Mouse (Mus musculus) adipocyte (in vitro differentiated cells): ENCODE measurements at regions not wholly inside any gene's neighbourhood (a gene's known extent, or its start where the extent isn't known, plus 50 kb on each side); places are given as distances from the start of the nearest gene placed in this dataset.
A peak's percentile ranks its signal among the peaks of the same experiment; 100 is the strongest.
"Not testable (repeated sequence)": the region's sequence is repeated elsewhere in the genome, so short reads cannot be mapped to it uniquely, and the experiment has no call there.

ENCODE experiments used
- DNase-seq: peaks from one replicate; pipeline ENCODE4 v3.0.0-alpha.2; 2016; ENCODE audit warnings: low spot score

DNA sequence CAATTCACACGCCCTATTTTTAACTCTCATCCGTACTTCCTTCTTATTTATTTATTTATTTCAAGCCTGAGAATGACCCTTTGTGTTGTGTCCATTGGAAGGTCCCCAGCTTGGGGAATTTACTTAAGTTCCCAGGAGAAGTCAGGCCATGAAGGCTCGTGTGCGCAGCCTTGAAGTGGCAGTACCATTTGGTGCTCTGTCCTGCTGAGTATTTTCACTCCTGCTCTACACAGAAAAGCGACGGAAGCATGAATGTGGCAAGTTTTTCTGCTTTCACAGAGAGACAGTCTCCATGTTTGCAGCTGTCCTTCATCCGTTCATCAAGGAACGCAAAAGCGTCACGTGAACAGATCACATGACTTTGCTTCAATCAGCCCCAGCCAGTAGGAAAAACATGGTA is 610.2 kb upstream of the Clint1 start:
- DNase-seq: no peak

DNA sequence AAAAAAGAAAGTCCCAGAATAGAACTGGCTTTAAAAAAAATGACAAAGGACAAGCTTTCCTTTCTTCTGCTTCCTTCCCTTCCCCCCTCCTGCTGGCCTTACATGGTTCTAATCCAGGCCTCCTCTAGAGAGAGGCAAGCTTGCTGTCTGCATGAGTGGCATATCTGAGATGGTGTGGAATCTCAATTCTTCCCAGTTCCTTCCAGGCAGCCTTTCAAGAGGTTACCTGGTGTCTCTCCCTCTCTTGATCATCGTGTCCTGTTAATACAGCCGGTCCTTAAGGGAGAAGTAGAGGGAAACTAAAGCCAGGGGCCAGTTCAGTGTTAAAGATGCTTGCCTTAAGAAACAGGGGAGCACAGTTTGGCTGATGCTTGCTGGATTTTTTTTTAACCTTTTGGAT is 607.1 kb upstream of the Clint1 start:
- no peak for DNase-seq

DNA sequence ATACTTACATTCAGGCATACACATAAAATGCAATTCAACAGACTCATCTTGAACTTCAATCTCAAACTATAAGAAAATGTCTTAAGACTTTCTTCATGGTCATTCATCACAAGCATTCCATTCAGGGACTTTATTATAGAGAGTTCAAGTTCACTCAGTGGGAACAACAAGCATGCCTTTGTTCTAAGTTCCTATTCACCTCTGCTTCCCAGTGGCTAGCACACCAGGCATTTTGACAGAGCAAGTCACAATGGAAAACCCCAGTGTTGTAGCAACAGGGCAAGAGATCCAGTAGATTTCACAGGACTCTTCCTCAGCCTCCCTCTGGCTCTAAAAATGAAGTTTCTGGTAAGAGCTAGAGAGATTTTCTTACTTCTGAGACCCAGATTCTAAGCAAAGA is 595.8 kb upstream of the Clint1 start:
- no peak for DNase-seq

DNA sequence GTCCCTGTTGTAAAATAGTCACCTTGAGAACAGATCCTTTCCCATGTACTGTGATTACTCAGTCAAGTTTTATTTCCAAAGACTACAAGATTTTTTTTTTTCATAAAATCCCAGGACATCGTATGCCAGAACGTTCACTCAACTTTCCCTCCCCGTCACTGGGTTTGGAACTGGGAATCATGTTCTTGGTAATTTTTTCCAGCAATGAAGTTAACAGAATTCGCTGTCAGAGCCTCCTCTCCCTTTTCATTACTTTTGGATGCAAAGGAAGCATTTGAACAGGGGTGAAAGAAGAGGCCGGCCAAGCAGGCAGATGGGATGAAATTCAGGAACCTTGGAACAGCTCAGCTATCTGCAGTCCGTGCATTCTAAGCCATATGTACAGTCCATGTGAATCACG is 589.7 kb upstream of the Clint1 start:
- no peak for DNase-seq

DNA sequence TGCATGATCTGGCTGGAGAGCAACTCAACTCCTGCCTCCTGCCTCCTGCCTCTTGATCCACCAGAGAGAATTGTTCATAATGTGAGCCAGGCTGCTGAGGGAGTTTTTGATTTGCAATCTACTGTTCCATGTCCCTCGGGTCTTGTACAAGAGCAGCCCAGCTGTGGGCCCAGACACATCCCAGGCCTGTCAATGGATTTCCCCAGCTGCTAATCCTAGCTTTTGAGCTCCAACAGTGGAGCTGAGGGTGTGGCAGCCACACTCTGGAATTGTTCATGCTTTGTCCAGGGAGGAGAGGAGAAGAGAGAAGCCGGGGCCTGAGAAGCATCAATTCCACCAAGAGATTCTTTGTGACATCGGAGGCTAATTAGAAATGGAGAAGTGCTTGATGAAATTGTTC is 587.9 kb upstream of the Clint1 start:
- peak; percentile 30 for DNase-seq

DNA sequence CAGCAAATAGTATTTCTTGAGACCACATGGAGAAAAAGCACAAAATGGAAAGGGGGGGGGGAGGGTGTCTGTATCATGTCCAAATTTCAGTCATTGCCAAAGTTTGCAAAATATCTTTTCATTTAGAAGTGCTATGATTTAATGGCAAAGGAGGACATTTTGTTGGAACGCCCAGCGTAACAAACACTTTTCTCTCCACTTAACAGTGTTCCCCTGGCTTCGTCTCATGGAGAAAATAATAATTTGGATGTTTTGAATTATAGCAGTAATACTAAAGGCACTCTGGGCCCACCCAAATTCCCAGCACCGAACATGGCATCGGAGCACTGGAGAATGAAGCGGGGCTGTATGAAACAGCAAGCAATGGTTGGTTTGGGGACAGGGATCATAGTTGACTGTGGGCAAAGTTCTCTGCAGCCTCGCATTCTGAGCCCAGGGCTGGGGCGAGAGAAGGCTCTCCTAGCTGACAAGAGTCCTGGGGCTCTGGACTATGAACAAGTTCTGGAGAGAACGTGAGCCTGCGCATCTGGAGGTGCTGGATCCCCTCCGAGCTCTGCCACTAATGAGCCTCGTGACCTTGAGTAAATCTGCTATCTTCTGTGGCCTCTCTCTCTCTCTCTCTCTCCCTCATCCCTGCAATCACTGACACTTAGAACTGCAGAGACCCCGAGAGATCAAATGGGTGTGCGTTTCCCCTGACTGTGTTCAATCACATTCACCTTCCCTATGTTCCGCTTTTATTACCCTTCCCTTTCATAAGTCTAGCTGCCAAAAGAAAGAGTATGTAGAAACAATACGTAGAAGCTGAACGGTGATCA is 586.5 kb upstream of the Clint1 start:
- peak; percentile 61 for DNase-seq

DNA sequence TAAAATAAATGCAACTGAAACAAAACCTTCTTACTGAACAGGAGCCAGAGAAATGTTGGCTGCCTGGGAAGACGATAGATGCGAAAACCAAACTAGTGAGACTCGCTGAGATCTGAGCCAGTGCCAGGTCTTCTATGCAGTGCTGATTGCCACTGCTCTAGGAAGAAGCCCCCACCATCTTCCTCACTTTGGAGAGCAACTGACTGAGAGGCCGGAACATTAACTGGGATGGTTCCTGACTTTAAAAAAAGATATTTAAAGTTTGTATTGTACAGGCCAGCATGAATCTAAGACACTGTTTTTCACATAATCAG is 585.9 kb upstream of the Clint1 start:
- no peak for DNase-seq

DNA sequence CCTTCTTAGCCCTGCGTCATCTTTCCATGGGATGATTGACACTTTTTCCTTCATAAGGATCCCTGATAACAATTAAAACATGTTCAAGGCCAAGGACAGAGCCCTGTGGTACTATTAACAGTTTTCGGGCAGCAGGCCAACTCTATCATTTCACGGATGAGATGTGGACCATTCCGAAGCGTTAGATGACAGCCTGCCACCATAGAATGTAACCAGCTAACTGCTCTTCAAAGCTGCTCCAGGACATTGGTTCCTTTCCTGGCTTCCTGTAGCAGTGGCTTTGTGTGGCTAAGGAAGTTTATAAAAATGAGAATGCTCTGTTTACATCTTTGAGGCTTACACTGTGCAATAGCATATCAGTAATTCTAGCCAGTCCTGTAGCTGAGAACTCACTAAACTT is 582.6 kb upstream of the Clint1 start:
- DNase-seq: no peak

DNA sequence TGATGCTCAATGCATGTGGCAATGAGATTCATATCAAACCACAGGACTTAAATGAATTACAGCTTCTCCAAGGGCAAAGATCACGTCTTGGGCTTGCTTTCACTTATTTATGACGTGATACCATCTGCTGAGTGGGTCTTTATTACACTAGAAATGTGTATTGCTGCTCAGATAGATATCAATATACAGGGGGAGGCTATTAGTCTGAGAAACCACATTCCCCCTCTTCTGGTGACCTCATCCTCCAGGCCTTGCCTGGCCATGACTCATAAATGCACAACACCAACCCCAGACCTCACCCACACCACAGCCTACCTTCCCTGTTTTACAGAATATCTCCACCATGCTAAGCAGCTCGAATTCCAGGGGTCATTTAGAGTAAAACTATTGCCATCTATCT is 580.6 kb upstream of the Clint1 start:
- DNase-seq: no peak

DNA sequence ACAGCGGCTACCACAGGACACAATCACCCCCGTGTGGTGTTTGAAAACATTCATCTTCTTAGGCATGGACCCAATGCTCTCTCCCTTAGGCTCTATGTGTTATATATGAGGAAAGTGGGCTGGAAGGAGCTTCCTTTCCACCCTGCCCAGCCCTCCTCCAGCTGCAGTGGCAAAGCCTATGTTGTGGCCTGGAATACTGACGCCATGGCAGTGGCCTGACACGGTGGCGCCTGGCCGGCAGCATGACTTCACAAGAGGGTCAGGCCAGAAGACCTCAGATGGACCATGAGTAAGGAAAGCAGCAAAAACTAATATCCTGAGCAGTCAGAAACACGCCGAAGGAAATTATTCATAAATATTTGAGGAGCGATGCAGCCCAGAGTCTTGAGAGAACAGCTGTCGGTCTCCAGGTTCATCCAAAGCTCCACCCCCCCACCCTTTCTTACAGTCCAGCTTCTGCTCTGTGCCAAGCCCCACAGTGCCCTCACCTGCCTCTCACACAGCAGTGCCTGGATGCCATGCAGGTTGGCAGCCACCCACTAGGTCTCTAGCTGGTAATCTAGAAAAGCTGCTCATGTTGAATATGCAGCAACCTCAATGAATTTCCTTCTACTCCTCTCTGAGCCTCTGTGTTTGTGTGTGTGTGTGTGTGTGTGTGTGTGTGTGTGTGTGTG is 577.3 kb upstream of the Clint1 start:
- no peak for DNase-seq

DNA sequence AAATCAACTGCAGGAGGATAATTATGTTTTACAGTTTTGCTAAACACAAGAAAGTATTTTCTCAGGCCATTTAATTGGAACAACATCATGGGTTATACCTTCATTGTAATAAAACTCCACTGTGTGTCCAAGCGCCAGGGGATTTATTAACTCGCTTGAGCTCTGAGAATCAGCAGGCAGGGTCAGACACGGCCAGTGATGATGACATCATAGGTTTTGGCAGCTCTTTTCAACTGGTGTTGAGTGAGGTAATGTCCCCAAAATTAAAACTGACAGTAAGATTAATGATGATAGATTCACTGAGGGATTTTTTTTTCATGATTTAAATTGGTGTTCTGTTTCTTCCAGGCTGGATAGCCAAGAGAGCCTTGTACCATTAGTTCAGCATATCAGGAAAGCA is 576.7 kb upstream of the Clint1 start:
- DNase-seq: peak; percentile 41

DNA sequence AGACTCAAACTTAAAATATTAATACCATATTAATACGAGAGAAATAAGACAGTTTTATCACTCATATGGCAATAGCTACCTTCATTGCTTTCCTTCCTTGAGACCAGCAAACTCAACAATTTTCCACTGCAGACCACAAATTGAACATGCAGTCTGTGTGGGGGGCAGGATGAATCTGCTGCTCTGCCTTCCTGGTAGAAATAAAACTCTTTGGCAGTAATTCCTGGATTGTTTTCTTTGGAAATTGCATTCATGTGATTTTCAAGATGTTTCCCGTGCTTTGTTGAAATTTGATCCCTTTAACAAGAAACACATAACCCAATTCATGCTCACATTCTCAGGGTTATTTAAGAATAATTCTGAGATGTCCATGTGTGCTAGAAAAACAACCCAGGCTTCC is 555.1 kb upstream of the Clint1 start:
- DNase-seq: peak; percentile 15

DNA sequence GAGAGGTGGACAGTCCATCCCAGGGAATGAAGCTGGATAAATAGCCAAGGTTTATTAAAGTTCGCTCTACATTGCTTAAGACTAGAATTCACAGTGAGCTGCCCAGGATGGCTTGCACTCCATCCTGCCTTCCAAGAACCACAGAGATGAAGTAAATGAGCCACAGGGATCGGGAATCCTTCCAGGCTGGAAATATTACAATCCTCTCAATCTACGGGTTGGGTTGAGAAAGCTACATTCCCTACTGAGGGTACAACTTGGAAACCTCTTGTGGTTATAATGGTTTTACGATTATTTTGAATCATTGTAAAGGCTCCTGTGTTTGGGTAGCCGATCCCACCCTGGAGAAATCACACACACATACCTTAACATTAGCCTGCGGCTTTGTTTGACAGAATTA is 539.9 kb upstream of the Clint1 start:
- DNase-seq: peak; percentile 68

DNA sequence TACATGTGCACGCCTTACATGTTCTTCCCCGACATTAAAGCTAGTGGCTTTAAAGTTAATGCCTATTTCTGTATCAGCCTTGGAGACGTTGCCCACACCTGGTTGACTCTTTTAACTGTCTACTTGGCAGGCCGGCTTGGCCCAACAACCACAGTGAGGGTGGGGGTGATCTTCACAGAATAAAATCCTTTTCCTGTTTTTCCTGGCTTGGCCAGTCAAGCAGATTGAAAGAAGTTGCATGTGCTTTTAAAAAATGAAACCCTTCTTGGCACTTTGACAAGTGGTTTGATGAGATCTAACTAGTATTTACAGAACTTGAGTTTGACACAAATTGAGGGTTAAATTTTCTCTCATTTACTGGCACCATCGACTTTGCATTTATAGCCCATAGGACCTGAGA is 528.1 kb upstream of the Clint1 start:
- DNase-seq: no peak

DNA sequence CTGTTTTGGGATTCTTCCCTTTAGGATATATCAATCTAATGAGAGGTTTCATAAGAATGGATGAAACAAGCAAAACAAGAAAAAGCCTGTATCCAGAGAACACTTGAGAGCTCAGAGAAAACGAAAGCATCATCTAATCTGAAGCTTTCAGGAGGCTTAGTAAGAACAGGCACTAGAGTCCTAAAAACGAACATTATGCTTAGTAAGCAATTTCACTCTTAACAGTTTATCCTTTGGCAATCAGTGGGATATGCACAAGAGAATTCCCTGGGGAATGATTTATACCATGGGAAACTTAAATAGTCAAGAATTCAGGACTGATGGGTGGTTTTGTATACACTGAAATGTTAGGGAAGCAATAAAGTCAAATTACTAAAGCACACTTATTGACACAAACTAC is 521.5 kb upstream of the Clint1 start:
- no peak for DNase-seq

DNA sequence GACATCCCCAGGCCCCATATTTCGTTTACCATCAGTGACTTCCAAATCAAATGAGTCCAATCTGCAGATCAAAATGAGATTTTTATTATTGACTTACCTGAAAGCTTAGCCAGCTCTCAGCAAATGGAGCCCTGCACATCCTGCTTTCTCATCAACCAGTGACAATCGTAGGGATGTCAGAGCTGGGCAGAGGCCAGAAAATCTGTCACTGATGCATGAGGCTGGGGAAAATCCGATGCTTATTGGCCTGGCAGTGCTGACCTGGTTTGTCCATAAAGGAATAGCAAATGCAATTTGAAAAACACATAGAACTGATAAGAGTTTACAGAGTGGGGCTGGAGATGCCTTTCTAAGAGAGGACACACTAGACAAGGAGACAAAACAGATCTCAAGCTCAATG is 518.1 kb upstream of the Clint1 start:
- no peak for DNase-seq

DNA sequence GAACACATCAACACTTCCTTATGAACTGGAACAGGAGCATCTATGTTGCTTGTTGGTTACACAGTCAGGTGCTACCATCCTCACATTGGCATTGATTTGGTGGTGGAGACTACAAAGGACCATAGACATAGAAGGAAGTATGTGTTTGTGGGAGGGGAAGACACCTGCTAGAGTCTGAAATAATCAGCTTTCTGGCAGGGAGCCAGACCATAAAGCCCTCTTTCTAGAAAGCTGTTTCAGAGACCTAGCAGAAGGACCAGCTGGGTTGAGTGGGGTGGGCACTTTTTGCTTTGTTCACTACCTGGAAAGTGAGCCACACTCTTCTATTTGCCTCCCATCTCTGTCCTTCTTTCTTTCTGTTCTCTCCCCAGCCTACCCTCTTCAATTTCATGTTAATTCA is 502.5 kb upstream of the Clint1 start:
- no peak for DNase-seq

DNA sequence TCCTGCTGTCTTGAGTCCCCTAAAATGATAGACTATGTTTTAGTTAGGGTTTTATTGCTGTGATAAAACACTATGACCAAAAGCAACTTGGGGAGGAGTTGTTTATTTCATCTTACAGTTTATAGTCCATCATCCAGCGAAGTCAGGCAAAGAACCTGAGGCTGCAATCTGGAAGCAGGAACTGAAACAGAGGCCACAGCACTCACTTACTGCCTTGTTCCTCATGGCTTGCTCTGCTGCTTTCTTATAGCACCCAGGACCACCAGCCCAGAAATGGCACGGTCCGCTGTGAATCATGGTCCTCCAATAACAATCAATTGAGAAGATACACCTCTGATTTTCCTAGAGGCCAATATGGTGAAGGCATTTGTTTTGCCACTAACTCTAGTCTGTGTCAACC is 486.5 kb upstream of the Clint1 start:
- DNase-seq: no peak

DNA sequence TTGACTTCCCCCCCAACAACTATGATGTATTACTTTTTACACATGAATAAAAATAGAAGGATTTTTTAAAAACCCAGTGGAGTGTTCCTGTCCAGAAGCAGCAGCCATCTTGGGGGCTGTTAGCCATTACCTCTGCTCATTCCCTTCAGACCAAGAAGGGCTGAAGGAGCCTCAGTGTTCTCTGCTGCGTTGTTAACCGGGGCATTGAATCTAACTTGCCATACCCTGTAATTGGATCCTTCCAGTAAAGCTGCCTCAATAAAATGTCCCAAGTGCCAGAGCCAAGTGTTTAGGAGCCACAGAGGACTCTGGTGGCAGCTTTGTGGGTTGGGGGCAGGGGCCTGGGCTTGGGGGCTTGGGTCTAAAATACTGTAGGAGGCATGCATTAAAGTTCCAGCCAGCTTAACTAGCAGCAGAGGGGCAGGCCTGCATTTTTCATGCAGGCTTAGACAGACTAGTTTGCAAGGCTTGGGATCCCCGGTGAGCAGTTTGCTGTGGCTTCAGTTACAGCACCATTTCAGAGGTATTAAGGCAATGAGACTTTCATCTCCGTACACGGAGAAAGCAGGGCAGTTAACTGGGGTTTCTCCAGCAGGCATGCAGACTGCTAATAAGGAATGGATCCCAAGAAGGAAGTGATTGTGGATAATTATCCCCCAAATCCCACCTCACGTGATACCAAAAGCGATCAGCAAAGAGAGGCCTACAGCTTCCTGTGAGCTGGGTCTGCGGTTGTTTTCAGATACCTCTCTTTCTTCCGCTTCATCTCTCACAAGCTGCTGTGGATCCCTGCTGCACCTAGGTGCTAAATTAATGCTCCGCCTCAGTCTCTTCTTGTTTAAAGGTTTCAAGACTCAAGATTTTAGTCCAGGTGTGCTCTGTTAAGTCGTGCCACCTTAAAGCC is 462.4 kb upstream of the Clint1 start:
- DNase-seq: no peak

DNA sequence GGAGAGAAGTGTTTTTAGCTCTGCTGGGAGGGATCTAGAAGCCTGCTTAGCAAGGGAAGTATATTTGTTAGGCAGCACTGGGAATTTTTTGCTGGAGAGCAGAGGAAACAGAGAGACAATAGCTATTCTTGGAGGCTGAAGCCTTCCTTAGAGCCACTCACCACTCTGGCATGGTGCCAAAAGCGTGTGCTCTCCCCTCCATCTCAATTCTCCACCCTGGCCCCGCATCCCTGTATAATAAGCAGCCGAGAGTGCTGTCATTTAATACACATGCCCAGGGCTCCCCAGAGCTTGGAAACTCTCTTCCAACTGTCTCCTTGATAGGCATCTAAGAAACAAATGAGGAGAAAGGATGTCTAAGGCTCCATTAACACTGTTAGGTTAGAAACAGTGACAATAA is 455.8 kb upstream of the Clint1 start:
- no peak for DNase-seq

DNA sequence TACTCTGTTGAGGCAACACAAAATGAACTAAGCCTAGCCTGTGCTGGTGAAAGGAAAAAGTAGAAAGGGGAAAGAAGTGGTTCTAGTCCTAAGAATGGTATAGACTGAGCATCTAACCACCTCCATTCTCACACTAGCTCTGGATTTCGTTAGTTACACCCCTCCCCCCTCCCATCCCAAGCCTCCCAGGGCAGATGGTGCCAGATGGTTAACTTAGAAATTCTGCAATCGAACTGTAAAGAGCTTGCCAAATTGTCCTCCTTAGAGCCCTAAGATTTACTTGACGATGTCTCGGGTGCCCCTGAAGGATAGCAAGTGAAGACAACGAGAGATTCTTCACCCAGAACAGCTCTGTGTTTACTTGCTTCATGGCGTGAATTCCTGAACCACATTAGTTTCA is 453.7 kb upstream of the Clint1 start:
- no peak for DNase-seq

DNA sequence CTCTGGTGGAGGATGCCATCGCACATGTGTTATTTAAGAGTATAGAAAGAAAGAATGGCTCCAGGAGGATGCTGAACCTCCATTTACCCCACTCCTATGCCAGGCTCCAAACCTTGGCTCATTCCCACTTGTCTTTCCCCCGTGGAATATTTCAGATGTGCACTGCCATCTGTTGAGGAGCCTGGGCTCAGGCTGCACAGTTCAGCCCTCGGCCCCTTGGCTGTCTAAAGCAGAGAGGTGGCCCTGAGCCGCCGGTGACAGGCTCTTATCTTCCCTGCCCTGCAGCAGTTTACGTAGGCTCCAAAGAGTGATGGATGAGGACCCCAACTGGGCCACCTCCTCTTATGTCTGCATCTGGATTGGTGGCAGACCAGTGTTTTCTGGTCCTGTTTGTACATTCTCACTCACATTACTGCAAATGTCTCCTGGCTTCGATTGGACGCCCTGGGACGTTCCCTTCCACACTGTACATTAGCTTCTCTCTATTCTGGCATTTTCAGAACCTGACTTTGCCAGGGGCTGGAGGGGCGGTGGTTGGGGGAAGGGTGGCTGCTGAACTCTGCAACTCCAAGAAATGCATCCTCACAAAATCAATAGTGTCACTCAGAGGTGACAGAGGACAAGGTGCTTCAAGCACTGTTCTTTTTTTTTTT is 447.3 kb upstream of the Clint1 start:
- DNase-seq: no peak

DNA sequence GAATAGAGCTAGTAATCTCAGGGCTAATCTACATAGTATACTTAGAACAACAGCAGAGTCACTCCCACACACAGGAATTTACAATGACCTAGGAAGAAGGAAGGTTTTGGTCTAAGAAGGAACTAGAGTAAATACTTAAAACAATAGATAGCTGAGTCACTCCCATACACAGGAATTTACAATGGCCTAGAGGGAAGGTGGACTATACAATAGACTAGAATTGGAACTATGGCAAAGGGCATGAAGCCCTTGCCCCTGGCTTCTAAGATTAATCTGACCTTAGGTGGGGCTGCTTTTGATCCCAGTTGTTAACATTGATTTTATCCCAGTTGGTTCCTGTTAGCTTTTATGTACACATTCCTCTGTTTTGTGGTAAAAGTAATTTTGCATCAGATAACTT is 427.8 kb upstream of the Clint1 start:
- DNase-seq: not testable (repeated sequence)
